Mouse (Mus musculus) CH12.LX (cell line): ENCODE results near the gene Tmem50a.

Source experiments
- CTCF ChIP-seq, 2 experiments: IDR thresholded peaks in 1 of 2; conservative IDR thresholded peaks in 1 of 2; 2 replicates each; pipeline ENCODE4 v1.5.1; 2011 to 2012; ENCODE audit warnings: low read depth in 2 of 2, low read length in 2 of 2, improper control_type of control experiment in 1 of 2, inconsistent platforms in 1 of 2, mild to moderate bottlenecking in 1 of 2, moderate library complexity in 1 of 2
- MAFK ChIP-seq: IDR thresholded peaks from 2 replicates; pipeline ENCODE4 v1.6.1; 2011; ENCODE audit warnings: low read length, improper control_type of control experiment; ENCODE audit not compliant: insufficient replicate concordance
- MAZ ChIP-seq: IDR thresholded peaks from 2 replicates; pipeline ENCODE4 v1.6.1; 2012; ENCODE audit warnings: low read depth, mild to moderate bottlenecking, inconsistent platforms, low read length, improper control_type of control experiment, moderate library complexity
- POLR2A ChIP-seq: IDR thresholded peaks from 2 replicates; pipeline ENCODE4 v1.6.1; 2011; ENCODE audit warnings: low read depth, mild to moderate bottlenecking, improper control_type of control experiment, low read length
- RCOR1 ChIP-seq: conservative IDR thresholded peaks from 2 replicates; pipeline ENCODE4 v1.6.1; 2012; ENCODE audit warnings: low read depth, mild to moderate bottlenecking, inconsistent platforms, low read length, improper control_type of control experiment
- SIN3A ChIP-seq: IDR thresholded peaks from 2 replicates; pipeline ENCODE4 v1.6.1; 2012; ENCODE audit warnings: low read length, improper control_type of control experiment, inconsistent platforms
- TCF12 ChIP-seq: IDR thresholded peaks from 2 replicates; pipeline ENCODE4 v1.6.1; 2014; ENCODE audit warnings: low read depth, mild to moderate bottlenecking, inconsistent platforms, low read length, improper control_type of control experiment
- UBTF ChIP-seq: IDR thresholded peaks from 2 replicates; pipeline ENCODE4 v1.6.1; 2012; ENCODE audit warnings: low read depth, mild to moderate bottlenecking, inconsistent platforms, low read length, improper control_type of control experiment, moderate library complexity
- USF1 ChIP-seq: IDR thresholded peaks from 2 replicates; pipeline ENCODE4 v1.6.1; 2014; ENCODE audit warnings: low read depth, mild to moderate bottlenecking, inconsistent platforms, low read length, improper control_type of control experiment
- ZC3H11A ChIP-seq: IDR thresholded peaks from 2 replicates; pipeline ENCODE4 v1.6.1; 2012; ENCODE audit warnings: low read depth, mild to moderate bottlenecking, inconsistent platforms, low read length, improper control_type of control experiment

DNA sequence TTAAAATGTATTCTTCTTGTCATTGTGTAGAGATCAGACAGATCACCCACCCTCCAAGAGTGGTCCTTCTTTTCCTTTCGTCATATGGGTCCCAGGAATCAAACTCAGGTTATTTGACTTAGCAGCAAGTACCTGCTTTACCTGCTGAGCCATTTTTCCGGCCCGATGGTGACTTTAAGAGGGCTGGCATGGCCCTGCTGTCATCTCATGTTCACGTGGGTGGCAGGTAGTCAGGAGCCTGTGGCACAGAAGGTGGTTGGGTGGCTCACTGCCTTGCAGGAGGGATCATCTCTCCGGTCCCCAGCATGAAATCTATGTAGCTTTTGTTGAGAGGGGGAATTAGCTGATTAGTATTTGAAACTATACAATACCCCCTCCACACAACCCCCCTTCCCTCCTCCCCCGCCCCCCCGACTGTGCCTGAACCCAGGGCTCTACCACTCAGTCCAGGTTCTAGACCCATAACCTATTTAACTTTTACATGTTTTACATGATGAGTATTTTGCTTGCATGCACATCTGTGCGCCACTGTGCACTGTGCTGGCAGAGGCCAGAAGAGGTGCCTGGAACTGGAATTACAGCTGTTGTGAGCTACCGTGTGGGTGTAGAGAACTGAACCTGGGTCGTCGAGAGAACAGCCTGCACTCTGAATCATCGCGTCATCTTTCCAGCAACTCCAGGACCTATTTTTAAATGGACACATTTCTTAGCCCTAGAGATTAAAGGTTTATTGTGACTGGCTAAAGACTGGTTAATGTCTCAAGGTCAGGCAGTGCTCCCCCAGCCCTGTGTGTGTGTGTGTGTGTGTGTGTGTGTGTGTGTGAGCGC lies 613 bp upstream of the Tmem50a start:
- TF ChIP-seq MAZ (no peak), RCOR1 (no peak), POLR2A (no peak), CTCF (conservative IDR thresholded peaks at IDR 0.05 in 1 of 2, IDR thresholded peaks at IDR 0.05 in 1 of 2; ENCODE audit: low read depth in 2 of 2, low read length in 2 of 2) (no peak), ZC3H11A (no peak), TCF12 (no peak), MAFK (no peak), USF1 (no peak; the same call in 1 of the 2 replicates), SIN3A (no peak), UBTF (no peak)
